Mouse (Mus musculus) pancreas, adult 10 weeks (tissue): ENCODE data around the gene Eid3. TPM values are rescaled to one million over a fixed set of nuclear protein-coding genes. Genes with fewer than 3 reads are reported as not detected.

ENCODE experiments used
- polyA plus RNA-seq: library from polyadenylated mRNA; stranded (reverse); fragments of 350-450 nt; fragmentation: Illumina TruSeq; extraction: RNeasy Lipid Tissue Mini Kit (QIAGEN cat#74804); gene quantifications from one replicate; pipeline ENCODE4 v1.2.3, GENCODE M21; 2015; ENCODE audit warnings: low read depth, low replicate concordance; ENCODE audit not compliant: insufficient read depth

Eid3 gene
- polyA plus RNA-seq, result not detected

GRCm38 (mm10) chr10:82866356-82866755 is at the start of gene Eid3:
TSS of gene Eid3 (plus strand) at chr10:82866626.

GRCm38 (mm10) chr10:82833926-82834325 is 32.5 kb upstream of the Eid3 start, which contains the start of gene Txnrd1:
TSS of gene Txnrd1 (plus strand) at chr10:82833951.

Other genes starting within 250 kb of the Eid3 start
- 4.6 TPM for gene 1190007I07Rik, start 243.4 kb upstream of the Eid3 start, polyA plus RNA-seq
- gene Tdg, start 236.8 kb upstream of the Eid3 start, polyA plus RNA-seq, result 6.7 TPM
- 2.2 TPM for gene Glt8d2, start 176.0 kb upstream of the Eid3 start, polyA plus RNA-seq
- gene Hcfc2, start 170.5 kb upstream of the Eid3 start, polyA plus RNA-seq, result 6.9 TPM
- 7.1 TPM for gene Nfyb, start 102.5 kb upstream of the Eid3 start, polyA plus RNA-seq
- 8.4 TPM for gene Txnrd1, start 32.7 kb upstream of the Eid3 start, polyA plus RNA-seq
- gene Chst11, start 118.9 kb downstream of the Eid3 start, polyA plus RNA-seq, result 3.4 TPM